Mouse (Mus musculus) brain, embryonic 18.5 days (tissue): Measurements from ENCODE around the gene C1qtnf6.

Experiments
- DNase-seq: peaks from one replicate; pipeline ENCODE4 v3.0.0-alpha.2; 2012; ENCODE audit warnings: low read depth, low spot score

The C1qtnf6 gene

DNA sequence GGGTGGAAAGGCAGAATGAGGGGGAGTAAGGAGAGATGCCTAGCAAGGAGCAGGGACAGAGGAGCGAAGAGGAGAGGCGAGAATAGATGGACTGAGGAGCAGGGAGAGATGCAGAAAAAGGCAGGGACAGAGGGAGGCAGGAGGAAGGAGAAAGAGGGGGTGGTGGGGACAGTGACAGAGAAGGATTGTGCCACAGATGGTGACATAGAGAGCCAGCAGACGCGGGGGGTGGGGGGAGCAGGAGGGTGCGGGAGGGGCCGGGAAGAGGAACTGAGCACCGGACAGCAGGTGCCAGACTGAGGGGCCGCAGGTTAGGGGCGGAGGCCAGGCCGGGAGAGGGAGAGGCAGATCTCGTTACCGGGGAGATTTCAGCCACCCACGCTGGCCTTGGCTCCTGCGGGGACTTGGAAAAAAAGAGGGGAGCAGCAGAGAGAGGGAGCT, 13.4 kb upstream of the C1qtnf6 start, which contains the start of gene Sstr3:
TSS of gene Sstr3 (minus strand) at position 125 of the 441 bp plus-strand sequence.
- no peak for DNase-seq

DNA sequence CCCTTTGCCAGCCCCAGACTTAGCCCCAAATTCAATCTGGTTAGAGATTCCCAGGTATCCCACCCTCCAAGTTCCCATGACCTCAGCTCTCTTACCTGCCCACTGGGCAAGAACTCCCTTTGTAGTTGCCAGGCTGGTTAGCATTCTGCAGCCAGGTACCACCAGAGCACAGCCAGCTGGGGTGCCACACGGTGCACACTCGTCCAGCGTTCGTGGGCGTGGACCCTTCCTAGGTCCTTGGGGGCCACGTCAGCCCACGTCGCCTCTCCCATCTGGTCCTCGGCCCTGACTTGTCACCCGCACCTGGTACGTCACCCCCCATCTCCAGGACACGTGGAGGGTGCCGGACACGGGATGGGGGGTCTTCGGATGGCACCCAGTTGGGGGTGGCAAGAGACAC, 12.8 kb upstream of the C1qtnf6 start:
- no peak for DNase-seq

DNA sequence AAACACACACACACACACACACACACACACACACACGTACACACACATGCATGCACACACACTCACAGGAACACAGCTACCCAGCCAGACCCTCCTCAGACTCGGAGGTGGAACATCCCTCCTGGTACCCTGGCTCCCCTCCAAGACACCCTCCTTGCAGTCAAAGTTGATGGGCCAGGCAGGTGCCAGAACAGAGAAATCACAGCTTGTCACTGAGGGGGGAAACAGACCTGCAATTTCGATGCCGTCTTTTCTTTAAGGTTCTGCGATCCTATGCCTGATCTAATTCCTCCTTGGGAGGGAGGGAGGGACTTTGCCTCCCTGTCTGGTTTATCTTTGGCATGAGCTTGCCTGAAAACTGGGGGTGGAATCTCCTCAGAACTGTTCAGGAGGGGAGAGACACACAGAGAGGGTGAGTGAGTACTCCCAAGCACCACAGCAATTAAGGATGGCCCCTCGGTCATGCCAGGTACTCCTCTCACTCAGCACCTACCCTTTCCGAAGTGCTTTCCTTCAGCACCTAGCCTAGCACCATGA, 11.6 kb upstream of the C1qtnf6 start:
- no peak for DNase-seq

DNA sequence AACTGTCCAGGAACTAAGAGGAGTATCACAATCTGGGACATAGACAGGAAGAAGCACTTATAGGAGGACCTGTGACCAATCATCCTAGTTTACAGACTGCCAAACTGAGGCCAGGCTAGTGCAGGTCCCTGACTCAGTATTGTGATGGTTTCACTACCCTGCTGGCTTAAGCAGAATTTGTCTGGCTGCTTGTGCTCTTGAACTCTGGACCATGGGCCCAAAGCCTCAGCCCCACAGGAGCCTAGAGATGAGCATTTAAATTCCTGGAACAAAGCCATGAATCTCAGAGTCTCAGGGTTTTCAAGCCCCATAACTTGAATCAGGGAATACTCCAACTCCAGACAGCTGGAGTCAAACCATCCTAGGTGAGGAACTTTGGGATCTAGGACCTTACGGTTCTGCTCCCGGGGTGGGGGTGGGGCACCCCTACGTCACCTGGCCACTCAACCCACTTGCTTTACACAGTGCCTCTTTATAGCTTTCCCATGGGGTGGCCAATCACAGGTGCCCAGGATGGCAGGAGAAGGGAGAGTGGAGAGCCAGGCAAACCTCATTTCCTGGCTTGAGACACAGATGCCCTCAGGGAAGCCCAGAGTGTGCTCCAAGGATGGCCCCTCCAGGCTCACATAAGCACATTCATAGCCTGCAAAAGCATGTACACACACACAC, 11.0 kb upstream of the C1qtnf6 start:
- DNase-seq, result no peak

DNA sequence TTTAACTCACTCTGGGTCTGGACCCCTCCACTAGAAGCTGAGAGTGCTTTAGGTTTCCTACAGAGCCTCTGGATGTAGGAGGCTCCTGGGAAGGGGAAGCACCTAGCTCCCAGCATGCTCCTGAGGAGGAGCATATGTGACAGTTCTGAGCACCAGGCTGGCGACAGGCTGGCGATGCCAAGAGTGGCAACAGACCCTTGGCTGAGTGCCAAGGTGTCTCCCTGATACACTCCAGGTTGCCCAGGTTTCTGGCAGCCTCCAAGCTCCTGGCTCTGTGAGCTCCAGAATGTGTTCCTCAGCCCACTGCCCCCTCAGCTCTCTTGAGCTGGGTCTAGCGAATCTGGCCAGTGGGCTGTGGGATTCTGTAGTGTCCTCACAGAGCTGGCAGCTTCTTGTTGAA, 10.4 kb upstream of the C1qtnf6 start:
- no peak for DNase-seq

DNA sequence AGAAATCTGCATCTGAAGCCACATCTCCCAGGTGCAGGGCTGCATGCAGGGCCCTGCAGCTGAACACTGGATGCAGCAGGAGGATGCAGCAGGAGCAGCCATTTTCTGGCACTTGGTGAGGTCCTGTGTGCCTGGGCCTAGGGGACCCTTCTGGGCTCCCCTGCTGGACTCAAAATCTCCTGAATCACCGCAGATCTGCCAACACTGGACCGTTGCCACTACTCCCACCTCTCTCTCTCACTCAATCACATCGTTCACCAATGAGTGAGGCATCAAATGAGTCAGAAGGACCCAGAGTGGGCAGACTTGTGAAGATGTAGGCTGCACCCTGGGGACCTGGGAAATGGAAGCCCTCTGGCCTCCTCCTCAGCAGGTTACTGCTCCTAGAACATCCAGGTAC, 9.8 kb upstream of the C1qtnf6 start:
- no peak for DNase-seq

DNA sequence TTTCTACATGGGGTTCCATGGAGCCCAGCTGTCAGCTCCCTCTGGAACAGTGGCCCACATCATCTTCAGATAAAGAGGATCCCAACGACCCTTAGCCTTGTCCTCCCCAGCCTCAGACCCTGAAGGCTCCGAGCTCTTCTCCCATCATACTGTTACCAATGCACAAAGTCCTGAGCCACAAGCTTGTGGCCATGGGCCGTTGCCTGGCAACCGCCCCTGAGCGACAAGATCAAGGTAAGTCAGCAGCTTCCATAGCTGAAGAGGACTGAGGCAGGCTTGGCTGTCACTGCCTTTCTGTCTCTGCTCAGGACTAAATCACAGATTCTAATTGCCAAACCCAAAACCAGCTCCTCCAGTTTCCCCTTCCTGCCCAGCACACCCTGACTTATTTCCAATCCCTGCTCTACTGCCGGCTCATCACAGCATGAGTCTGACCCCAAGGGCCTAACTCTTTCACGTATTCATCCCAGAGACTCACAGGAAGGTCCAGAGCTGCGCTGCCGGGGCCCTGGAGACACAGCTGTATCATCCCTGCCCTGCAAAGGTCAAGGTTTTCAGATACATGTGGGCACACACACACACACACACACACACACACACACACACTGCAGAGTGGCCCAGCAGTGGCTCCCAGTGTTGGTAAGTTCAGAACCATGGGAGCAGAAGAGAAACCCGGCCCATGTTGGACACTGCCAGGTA, 4.7 kb upstream of the C1qtnf6 start:
- no peak for DNase-seq

DNA sequence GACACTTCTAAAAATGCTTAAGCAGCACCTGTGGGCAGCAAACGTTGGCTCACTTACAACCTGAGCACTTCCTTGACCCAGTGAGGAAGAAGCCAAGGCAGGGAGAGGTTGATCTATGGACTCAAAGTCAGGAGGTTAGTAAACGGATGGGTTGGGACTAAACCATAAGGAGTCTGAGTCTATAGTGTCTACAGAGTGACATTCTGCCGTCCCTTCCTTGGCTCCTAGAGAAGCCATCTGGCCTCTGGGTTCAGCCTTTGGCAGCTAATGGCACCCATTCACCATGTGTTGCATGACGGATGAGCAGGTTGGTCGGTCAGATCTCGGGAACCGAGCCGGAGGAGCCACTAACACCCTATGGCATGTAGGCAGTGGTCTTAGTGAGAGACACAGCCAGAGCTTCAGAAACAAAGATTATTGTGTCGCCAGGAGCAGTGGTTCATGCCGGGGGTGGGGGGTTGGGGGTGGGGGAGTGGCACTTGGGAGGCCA, 2.2 kb upstream of the C1qtnf6 start:
- no peak for DNase-seq

DNA sequence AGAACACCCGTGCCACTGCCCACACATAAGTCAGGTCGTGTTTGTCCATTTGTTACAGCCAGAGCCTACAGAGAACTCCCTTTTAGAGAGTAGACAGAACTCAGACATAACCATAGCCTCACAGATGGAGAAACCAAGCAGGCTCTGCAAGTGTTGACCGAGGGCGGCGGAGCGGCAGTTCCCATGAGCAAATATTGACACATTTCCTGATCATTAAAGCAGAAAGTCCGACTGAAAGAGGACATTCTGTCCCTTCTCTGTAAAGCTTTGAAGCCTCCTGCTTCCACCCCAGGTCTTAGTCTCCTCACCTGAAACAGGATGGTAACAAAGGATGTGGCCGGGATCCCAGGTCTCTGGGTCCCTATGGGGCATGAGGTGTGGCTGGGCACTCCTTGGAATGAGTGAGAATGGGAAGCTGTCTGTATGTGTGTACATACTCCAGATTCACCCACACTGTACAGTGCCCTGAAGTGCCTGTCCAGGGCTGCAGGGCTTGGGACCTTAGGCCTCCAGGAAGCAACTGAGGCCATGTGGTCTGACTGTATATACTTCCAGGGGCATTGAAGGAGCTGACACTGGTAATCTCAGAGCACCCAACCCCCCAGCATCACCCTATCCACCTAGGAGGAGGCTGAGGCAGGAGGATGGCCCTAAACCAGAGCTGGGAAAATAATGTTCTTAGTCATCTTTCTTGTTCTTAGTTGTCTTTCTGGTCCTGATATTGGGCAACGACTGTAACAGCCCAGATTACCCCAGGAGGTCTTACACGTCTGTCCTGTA, 1.5 kb upstream of the C1qtnf6 start:
- no peak for DNase-seq

DNA sequence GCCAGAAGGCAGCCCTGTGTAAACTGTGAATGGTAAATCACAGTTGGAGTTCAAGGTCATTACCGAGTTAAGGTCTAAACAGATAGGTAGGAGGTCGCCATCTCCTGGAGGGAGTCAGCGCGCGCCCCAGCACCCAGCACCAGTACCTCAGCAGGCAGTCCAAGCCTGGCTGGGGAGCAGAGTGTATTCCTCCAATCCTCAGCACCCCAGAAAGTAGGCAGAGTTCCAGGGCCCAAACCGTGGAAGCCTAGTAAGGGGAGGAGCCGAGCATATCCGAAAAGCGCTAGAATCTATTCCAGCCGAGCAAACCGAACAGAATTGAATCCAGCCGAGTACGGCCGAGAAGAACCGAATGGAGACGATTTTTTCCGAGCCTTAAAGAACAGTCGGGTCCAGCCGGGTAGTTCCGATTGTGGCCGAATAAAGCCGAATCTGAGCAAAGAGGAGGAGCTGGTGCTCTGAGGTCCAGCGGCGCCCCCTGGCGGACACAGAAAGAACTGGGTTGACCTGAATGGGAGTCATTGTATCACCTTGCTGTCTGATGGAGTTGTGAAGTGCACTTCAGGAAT, 769 bp upstream of the C1qtnf6 start:
- peak; percentile 98 for DNase-seq

DNA sequence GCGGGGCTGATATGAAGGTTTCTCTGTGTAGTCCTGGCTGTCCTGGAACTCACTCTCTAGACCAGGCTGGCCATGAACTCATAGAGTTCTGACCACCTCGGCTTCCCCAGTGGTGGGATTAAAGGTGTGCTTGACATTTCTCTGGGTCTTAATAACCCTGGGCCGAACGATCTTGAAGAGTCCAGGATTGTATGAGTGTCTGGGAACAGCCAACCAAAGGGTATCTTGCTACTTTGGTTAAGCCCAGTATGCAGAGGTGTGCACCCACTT, 170 bp upstream of the C1qtnf6 start:
- no peak for DNase-seq

DNA sequence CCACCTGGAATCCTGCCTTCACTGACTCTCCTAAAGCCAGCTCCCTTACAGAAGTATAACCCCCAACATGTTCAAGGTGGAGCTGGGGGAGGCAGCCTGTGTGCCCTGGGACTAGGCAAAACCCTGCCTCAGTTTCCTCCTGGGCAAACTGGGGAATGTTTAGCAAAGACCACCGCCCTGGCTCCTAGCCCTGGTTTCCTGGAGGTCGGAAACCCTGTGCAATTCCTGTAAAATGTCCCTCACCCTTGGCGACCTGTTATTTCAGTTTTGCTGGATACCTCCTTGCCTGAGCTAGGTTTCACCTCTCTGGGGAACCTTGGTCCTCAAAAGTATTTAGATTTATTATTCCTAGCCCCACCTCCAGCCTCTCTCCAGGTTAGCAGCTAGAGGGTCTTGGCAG, 1.1 kb downstream of the C1qtnf6 start:
- no peak for DNase-seq

DNA sequence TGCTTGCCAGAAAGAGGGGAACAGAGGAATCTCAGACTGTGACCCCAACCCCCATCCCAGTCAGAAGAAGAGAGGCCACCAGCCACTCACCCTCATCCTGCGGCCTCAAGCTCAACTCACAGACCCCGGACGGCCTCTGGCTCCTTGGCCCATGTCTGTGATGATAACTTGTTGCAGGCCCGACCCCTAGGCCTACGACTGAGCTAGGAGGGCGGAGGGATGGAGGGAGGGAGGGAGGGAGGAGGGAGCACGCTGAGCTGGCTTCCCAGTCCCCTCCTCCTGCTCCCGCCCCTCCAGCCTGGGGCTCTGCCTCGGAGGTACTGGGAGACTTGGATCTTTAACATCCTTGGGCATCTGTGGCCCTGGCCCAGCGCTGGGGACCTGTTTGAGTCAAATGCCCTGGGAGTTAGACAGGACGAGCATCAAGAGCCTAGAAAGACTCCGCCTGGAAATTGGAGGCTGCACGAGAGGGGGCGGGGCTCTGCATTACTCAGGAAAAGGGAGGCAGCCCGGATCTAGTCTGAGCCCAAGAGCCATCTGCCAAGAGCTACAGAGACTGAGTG, 1.7 kb downstream of the C1qtnf6 start:
- peak; percentile 45 for DNase-seq

DNA sequence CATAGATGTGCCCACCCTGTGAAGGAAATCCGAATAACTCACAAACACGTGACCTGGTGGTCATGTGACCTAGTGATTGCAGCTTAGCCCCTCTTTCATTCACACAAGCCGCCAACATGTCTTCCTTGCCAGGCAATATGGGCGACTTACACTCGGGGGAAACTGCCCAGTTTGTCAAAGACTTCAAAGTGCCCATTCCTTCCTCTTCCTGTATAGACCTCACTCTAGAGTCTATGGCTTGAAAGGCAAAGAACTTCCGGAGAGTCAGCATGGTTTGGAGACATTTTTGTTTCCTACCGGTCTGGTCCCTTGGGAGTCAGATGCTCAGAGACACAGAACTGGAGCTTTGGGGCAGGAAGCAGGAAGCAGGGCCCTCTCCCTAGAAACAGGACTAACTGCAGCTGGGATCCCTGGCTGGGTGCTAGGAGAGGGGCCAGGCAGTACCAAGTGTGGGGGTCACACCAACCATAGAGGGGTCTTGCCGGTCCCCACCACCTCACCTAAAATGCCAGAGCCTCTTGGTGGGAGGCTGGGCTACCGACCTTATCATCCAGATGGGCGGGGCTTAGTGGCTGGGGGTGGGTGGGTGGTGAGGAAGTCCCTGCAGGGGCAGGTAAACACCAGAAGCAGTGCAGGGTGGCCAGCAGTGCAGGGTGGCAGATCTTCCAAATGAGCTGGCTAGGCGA, 2.3 kb downstream of the C1qtnf6 start:
- DNase-seq, result no peak

DNA sequence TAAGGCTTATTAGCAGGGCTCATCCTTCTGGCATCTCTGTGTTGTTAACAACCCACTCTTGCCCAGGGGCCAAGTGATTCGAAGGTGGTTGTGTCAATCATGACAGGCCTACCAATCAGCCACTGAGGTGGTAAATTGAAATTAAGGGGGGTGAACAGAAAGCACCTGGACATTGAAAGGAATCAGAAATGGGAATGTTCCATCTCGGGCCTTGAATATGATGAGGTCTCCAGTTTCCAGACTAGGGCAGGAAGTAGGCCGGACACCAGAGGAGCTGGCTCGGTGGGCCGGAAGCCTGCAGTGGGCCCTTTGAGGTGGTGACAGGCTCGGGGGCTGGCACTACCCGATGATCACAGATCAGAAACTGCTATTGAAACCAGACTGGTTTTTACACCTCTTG, 3.2 kb downstream of the C1qtnf6 start:
- no peak for DNase-seq

DNA sequence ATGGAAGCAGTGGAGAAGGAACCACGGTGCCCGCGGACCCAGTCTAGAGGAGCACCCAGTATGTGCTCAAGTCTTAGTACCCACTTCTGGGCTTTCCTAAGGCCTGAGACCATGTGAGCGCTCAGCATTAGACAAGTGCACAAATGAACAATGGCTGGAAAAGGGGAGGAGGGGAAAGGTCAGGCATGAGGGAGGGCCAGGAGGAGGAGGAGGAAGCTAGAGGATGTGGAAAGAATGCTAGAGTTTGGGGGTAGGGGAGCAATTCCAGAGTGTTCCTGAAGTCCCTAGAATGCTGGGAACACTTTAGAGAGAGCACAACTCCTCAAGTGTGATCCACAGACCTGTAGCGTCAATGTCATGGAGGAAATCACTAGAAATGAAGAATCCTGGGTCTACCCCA, 7.1 kb downstream of the C1qtnf6 start:
- DNase-seq, result no peak

DNA sequence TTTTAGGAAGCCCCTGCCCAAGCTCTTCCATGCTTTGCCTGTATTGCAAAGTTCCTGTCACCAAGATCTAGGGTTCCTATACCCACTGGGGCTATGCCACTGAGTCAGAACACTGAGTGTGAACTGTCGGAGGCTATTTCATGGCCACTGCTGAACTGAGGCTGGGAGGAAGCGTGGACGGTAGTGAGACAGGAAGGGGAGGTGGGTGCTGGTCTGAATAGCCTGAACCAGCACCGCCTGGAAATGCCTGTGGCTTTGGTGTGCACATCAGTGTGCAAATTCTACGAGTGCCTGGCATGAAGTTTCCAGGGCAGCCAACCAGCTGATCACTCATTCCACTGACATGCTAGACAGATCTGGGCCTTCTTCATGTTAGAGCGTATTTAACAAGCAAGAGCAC, 9.3 kb downstream of the C1qtnf6 start:
- no peak for DNase-seq

DNA sequence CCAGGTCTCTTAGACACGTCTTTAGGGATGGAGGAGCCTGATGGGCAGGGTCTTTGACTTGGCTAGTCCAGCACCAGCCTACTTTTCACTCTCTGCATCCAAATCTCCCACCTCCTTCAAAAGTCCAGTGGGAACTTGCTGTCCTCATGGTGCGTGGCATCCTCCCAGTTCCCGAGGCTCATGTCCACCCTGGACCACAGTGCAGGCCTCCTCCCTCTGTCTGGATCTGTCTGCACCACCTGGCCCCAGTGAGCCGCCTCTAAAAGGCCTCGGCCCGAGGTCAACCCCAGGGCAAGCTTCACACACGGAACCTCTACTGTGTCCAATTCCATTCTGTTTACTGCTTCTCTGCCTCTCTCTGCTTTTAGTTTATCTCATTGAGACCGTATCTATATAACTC, 9.9 kb downstream of the C1qtnf6 start:
- no peak for DNase-seq

DNA sequence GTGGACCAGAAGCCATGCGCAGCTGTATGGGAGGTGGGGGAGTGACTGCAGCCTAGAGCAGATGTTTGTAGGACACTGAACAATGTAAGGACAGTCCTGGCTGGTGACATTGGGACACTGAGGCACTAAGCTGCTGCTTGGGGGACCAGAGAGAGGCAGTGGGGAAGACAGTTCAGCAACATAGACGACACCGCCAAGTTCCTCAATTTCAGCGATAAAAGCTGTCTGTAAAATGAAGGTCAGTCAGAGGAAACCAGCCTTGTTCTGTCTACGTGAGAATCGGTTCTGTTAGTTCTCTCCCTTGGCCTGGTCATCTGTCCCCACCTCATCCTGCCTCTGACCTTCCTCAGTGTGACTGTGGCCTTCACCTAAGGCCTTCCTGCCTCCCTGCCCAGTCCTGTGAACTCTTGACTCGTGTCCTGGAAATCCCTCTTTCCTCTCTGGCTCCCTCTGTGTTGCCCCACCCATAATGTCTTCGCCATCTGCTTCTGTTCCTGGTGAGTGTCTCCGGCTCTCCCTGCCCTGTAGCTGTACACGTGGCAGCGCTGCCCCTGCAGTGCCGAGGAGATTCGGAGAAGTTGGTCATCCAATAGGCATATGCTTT, 11.0 kb downstream of the C1qtnf6 start:
- DNase-seq, result no peak

DNA sequence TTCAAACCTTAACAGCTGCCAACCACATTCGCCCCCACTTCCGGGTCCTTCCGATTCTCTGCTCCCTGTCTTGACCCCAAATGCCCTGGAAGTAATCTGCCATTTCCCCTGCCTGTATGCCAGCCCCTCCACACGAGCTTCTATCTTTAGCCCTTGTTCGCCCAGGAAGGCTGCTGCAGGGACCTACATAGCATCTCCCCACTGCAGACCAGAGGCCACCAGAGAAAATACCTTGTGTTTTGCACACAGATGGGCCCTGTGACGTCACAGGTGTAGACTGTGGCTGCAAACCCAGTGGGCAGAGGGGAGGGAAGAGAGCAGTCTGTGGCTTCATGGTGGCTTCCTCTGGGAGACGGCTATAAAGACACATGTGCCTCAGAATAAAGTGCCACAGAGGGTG, 13.0 kb downstream of the C1qtnf6 start:
- DNase-seq, result no peak

DNA sequence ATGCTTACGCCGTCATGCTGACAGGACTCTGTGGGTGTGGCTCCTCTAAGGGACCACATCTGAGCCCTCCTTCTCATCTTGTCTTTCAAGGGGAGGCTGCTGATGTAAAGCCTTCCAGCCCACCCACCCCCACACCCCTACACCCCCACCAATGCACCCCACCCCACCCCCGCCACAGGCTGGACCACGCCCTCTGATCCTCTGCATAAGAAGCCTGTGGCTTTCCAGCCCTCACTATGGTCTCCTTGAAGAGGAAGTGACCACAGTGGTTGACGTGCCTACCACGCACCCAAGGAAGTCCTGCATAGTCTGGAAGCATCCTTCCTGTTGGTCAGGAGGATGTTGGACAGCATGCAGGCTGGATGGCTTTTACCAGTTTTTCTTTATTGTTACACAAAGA, 15.5 kb downstream of the C1qtnf6 start:
- DNase-seq, result no peak
